ENCODE assay signal across 14 mouse cellular contexts in genomic region chr6:77354826-77355225, GRCm38 (mm10).
"Had no signal": no experiment of that assay in that cellular context is flagged by ENCODE, and none has a peak within 500 bp of the region (broad histone marks: within the 10 kb centered on the region; RNA-seq: fewer than 3 reads in every experiment).

No protein-coding gene starts in this region.

- H3K9me3 ChIP-seq: midbrain, embryonic 13.5 days; midbrain, embryonic 15.5 days; neural tube, embryonic 12.5 days; stomach, embryonic 15.5 days had no signal

- DNase-seq: lung, adult 18-20 months; lung, embryonic 14.5 days; lung, postnatal 10 days; lung, postnatal 4 days; right cerebral cortex, postnatal 14 days; thymus, adult 2 months; thymus, postnatal 25 days; thymus, postnatal 4 days had no signal

- H3K36me3 ChIP-seq: midbrain, embryonic 13.5 days; midbrain, embryonic 15.5 days; neural tube, embryonic 12.5 days; stomach, embryonic 15.5 days had no signal

- H3K9ac ChIP-seq: lung, embryonic 14.5 days; midbrain, embryonic 13.5 days; midbrain, embryonic 15.5 days; neural tube, embryonic 12.5 days; stomach, embryonic 15.5 days had no signal

- H3K27me3 ChIP-seq: midbrain, embryonic 13.5 days; midbrain, embryonic 15.5 days; neural tube, embryonic 12.5 days; stomach, embryonic 15.5 days had no signal

- ATAC-seq: midbrain, embryonic 13.5 days had no signal

- H3K4me1 ChIP-seq: midbrain, embryonic 15.5 days; neural tube, embryonic 12.5 days; stomach, embryonic 15.5 days had no signal

- H3K4me3 ChIP-seq: midbrain, embryonic 13.5 days; midbrain, embryonic 15.5 days; neural tube, embryonic 12.5 days; stomach, embryonic 15.5 days had no signal

- H3K4me2 ChIP-seq: lung, embryonic 14.5 days; midbrain, embryonic 11.5 days; midbrain, embryonic 13.5 days; midbrain, embryonic 15.5 days; neural tube, embryonic 12.5 days; stomach, embryonic 15.5 days had no signal

- H3K27ac ChIP-seq: midbrain, embryonic 13.5 days; midbrain, embryonic 15.5 days; neural tube, embryonic 12.5 days; stomach, embryonic 15.5 days; stomach, postnatal 0 days had no signal
